Mouse (Mus musculus): ENCODE data around the gene Fuca1.

Fuca1 gene

GRCm38 (mm10) chr4:135889146-135889883, 31.2 kb upstream of the Fuca1 start:
- no peak for DNase-seq (ENCODE audit: low read depth in 1 of 2, low spot score in 2 of 2)

- DNase-seq (ENCODE audit: low read depth in 1 of 2, low spot score in 2 of 2) = peak in 1 of 2 experiments; percentile 66
These were observed 30.7 kb upstream of the Fuca1 start for GRCm38 (mm10) chr4:135889884-135890283.

- DNase-seq (ENCODE audit: low read depth in 1 of 2, low spot score in 2 of 2) = no peak
These were observed 29.0 kb upstream of the Fuca1 start for GRCm38 (mm10) chr4:135891539-135891938.

- no peak for DNase-seq (ENCODE audit: low read depth in 1 of 2, low spot score in 2 of 2)
These were observed 27.7 kb upstream of the Fuca1 start for GRCm38 (mm10) chr4:135892884-135893283.

- DNase-seq (ENCODE audit: low read depth in 1 of 2, low spot score in 2 of 2) = no peak
These were observed 25.4 kb upstream of the Fuca1 start, which contains the start of gene Cnr2 for GRCm38 (mm10) chr4:135895071-135895571. Gene Cnr2 (plus strand): TSS chr4:135895394.

GRCm38 (mm10) chr4:135896157-135896556, 24.4 kb upstream of the Fuca1 start:
- DNase-seq (ENCODE audit: low read depth in 1 of 2, low spot score in 2 of 2) = no peak

GRCm38 (mm10) chr4:135898380-135899049, 22.0 kb upstream of the Fuca1 start:
- peak; percentile 76 to 79 for DNase-seq (ENCODE audit: low read depth in 1 of 2, low spot score in 2 of 2)

- peak in 1 of 2 experiments; percentile 64 for DNase-seq (ENCODE audit: low read depth in 1 of 2, low spot score in 2 of 2)
These were observed 21.5 kb upstream of the Fuca1 start for GRCm38 (mm10) chr4:135899050-135899448.

GRCm38 (mm10) chr4:135900008-135900407, 20.5 kb upstream of the Fuca1 start:
- DNase-seq (ENCODE audit: low read depth in 1 of 2, low spot score in 2 of 2) = no peak

- DNase-seq (ENCODE audit: low read depth in 1 of 2, low spot score in 2 of 2) = no peak
These were observed 17.8 kb upstream of the Fuca1 start for GRCm38 (mm10) chr4:135902606-135903242.

- DNase-seq (ENCODE audit: low read depth in 1 of 2, low spot score in 2 of 2) = no peak
These were observed 15.7 kb upstream of the Fuca1 start for GRCm38 (mm10) chr4:135904810-135905209.

GRCm38 (mm10) chr4:135906633-135907032, 13.9 kb upstream of the Fuca1 start:
- DNase-seq (ENCODE audit: low read depth in 1 of 2, low spot score in 2 of 2) = no peak

GRCm38 (mm10) chr4:135909326-135910066, 11.0 kb upstream of the Fuca1 start:
- no peak for DNase-seq (ENCODE audit: low read depth in 1 of 2, low spot score in 2 of 2)

- no peak for DNase-seq (ENCODE audit: low read depth in 1 of 2, low spot score in 2 of 2)
These were observed 9.0 kb upstream of the Fuca1 start for GRCm38 (mm10) chr4:135911531-135911930.

GRCm38 (mm10) chr4:135912164-135912563, 8.4 kb upstream of the Fuca1 start:
- DNase-seq (ENCODE audit: low read depth in 1 of 2, low spot score in 2 of 2) = no peak

GRCm38 (mm10) chr4:135912835-135913234, 7.7 kb upstream of the Fuca1 start:
- DNase-seq (ENCODE audit: low read depth in 1 of 2, low spot score in 2 of 2) = no peak

GRCm38 (mm10) chr4:135913433-135913832, 7.1 kb upstream of the Fuca1 start:
- no peak for DNase-seq (ENCODE audit: low read depth in 1 of 2, low spot score in 2 of 2)

- peak in 1 of 2 experiments; percentile 57 for DNase-seq (ENCODE audit: low read depth in 1 of 2, low spot score in 2 of 2)
These were observed 1.8 kb upstream of the Fuca1 start for GRCm38 (mm10) chr4:135918635-135919279.

- DNase-seq (ENCODE audit: low read depth in 1 of 2, low spot score in 2 of 2) = no peak
These were observed 1.3 kb upstream of the Fuca1 start for GRCm38 (mm10) chr4:135919280-135919639.

- DNase-seq (ENCODE audit: low read depth in 1 of 2, low spot score in 2 of 2) = no peak
These were observed 954 bp downstream of the Fuca1 start for GRCm38 (mm10) chr4:135921257-135922120.

Data from monocyte, adult 2 months (primary cell).